Mouse (Mus musculus): ENCODE results near the gene Prom1.

GRCm38 (mm10) chr5:44073634-44074033 is 28.2 kb downstream of the Prom1 start:
- TF ChIP-seq CTCF (IDR thresholded peaks at IDR 0.05) (no peak), EP300 (IDR thresholded peaks at IDR 0.05; ENCODE audit: insufficient read depth, low read depth, low read length) (no peak), POLR2A (IDR thresholded peaks at IDR 0.05; ENCODE audit: insufficient read depth, low read depth, low read length) (no peak)

Data from heart, adult 2 months (tissue).